In genomic region chr10:61069248-61069647, GRCm38 (mm10) we compare ENCODE assay signal across 10 mouse cellular contexts. TPM values are rescaled to one million over a fixed set of nuclear protein-coding genes. Genes with fewer than 3 reads are reported as not detected.
DNase-seq lines count a peak whose midpoint lies in the region; ATAC-seq lines count a peak whose summit lies in the region.
"Had no signal": no experiment of that assay in that cellular context is flagged by ENCODE, and none has a peak within 500 bp of the region (broad histone marks: within the 10 kb centered on the region; RNA-seq: fewer than 3 reads in every experiment).

No protein-coding gene starts in this region.

- 11% methylated on average over 13 of the region's 13 CpGs for WGBS in forebrain, embryonic 14.5 days
- 15% methylated on average over 13 of the region's 13 CpGs for WGBS in forebrain, embryonic 16.5 days
- 22% methylated on average over 13 of the region's 13 CpGs for WGBS in lung, embryonic 15.5 days
- 17% methylated on average over 13 of the region's 13 CpGs for WGBS in intestine, embryonic 14.5 days

- no peak overlapping the region for H3K4me3 ChIP-seq in forebrain, embryonic 14.5 days (ENCODE audit: low read depth, low read length)
- H3K4me3 ChIP-seq in forebrain, embryonic 16.5 days (replicated peaks; ENCODE audit: low read length) = no peak overlapping the region
- H3K4me3 ChIP-seq in lung, embryonic 15.5 days = no peak overlapping the region
- H3K4me3 ChIP-seq in intestine, embryonic 14.5 days (ENCODE audit: low read depth, low read length) = no peak overlapping the region
- H3K4me3 ChIP-seq: midbrain, embryonic 12.5 days had no signal

- no peaks in the 10 kb centered on the region for H3K27me3 ChIP-seq in forebrain, embryonic 14.5 days (replicated peaks; ENCODE audit: control insufficient read depth, insufficient read depth, low read length)
- H3K27me3 ChIP-seq in forebrain, embryonic 16.5 days (replicated peaks; ENCODE audit: control insufficient read depth, insufficient read depth, low read length) = no peaks in the 10 kb centered on the region
- no peaks in the 10 kb centered on the region for H3K27me3 ChIP-seq in lung, embryonic 15.5 days
- no peaks in the 10 kb centered on the region for H3K27me3 ChIP-seq in intestine, embryonic 14.5 days (replicated peaks; ENCODE audit: control insufficient read depth, insufficient read depth, low read length)

- H3K9me3 ChIP-seq in forebrain, embryonic 14.5 days (replicated peaks; ENCODE audit: control insufficient read depth, low read length) = no peaks in the 10 kb centered on the region
- H3K9me3 ChIP-seq in forebrain, embryonic 16.5 days (ENCODE audit: control insufficient read depth, low read length) = no peaks in the 10 kb centered on the region
- H3K9me3 ChIP-seq in lung, embryonic 15.5 days = no peaks in the 10 kb centered on the region
- no peaks in the 10 kb centered on the region for H3K9me3 ChIP-seq in intestine, embryonic 14.5 days (ENCODE audit: control insufficient read depth, low read length)
- H3K9me3 ChIP-seq: midbrain, embryonic 12.5 days had no signal

- H3K27ac ChIP-seq in forebrain, embryonic 14.5 days (ENCODE audit: low read depth, low read length) = no peak overlapping the region
- no peak overlapping the region for H3K27ac ChIP-seq in forebrain, embryonic 16.5 days (ENCODE audit: low read length)
- H3K27ac ChIP-seq in lung, embryonic 15.5 days = no peak overlapping the region
- no peak overlapping the region for H3K27ac ChIP-seq in intestine, embryonic 14.5 days (ENCODE audit: low read depth)
- H3K27ac ChIP-seq: midbrain, embryonic 12.5 days had no signal

- no peak overlapping the region for H3K9ac ChIP-seq in forebrain, embryonic 14.5 days (ENCODE audit: low read length)
- H3K9ac ChIP-seq in forebrain, embryonic 16.5 days (replicated peaks; ENCODE audit: low read depth, low read length) = no peak overlapping the region
- H3K9ac ChIP-seq in lung, embryonic 15.5 days = no peak overlapping the region
- H3K9ac ChIP-seq in intestine, embryonic 14.5 days (ENCODE audit: low read length) = no peak overlapping the region
- H3K9ac ChIP-seq: midbrain, embryonic 12.5 days had no signal

- no peak for DNase-seq in forebrain, embryonic 14.5 days (ENCODE audit: low spot score)
- DNase-seq in lung, postnatal 14 days = no peak
- DNase-seq in intestine, embryonic 14.5 days (ENCODE audit: low spot score) = no peak
- DNase-seq in retina, embryonic 14.5 days (ENCODE audit: low spot score) = peak; percentile 69
- DNase-seq in right cerebral cortex, postnatal 14 days = no peak
- DNase-seq in thymus, postnatal 25 days = no peak
- DNase-seq: cerebellum, adult 9-10 months had no signal

- no peaks in the 10 kb centered on the region for H3K36me3 ChIP-seq in forebrain, embryonic 14.5 days (ENCODE audit: control insufficient read depth, insufficient read depth, low read length)
- no peaks in the 10 kb centered on the region for H3K36me3 ChIP-seq in forebrain, embryonic 16.5 days (ENCODE audit: control insufficient read depth, insufficient read depth)
- H3K36me3 ChIP-seq in lung, embryonic 15.5 days = no peaks in the 10 kb centered on the region
- no peaks in the 10 kb centered on the region for H3K36me3 ChIP-seq in intestine, embryonic 14.5 days (ENCODE audit: control insufficient read depth, insufficient read depth, low read length)
- H3K36me3 ChIP-seq: midbrain, embryonic 12.5 days had no signal

- no peak for ATAC-seq in forebrain, embryonic 14.5 days
- no peak for ATAC-seq in forebrain, embryonic 16.5 days
- no peak; the same call in 1 of the 2 replicates for ATAC-seq in lung, embryonic 15.5 days (ENCODE audit: borderline replicate concordance, extremely low read depth, low FRiP score, low TSS enrichment)
- no peak; the same call in 1 of the 2 replicates for ATAC-seq in intestine, embryonic 14.5 days (replicated peaks; ENCODE audit: low FRiP score, low TSS enrichment, low read depth)

- H3K4me2 ChIP-seq in forebrain, embryonic 14.5 days (ENCODE audit: low read length) = 0 out of 2 replicates have a peak overlapping the region, but pooled peaks have one; percentile 3
- no peak overlapping the region for H3K4me2 ChIP-seq in forebrain, embryonic 16.5 days (ENCODE audit: low read length)
- H3K4me2 ChIP-seq in lung, embryonic 15.5 days = peak overlapping the region; percentile 8; the same call in 1 of the 2 replicates
- H3K4me2 ChIP-seq in intestine, embryonic 14.5 days (ENCODE audit: low read length) = peak overlapping the region; percentile 13; the same call in 1 of the 2 replicates
- H3K4me2 ChIP-seq: midbrain, embryonic 12.5 days had no signal

- H3K4me1 ChIP-seq in forebrain, embryonic 14.5 days (ENCODE audit: control insufficient read depth, insufficient read depth, low read length) = peaks cover 2% of the 10 kb centered on the region; the same call in 1 of the 2 replicates
- H3K4me1 ChIP-seq in forebrain, embryonic 16.5 days (replicated peaks; ENCODE audit: control insufficient read depth, insufficient read depth, low read length) = no peaks in the 10 kb centered on the region
- H3K4me1 ChIP-seq in lung, embryonic 15.5 days = peaks cover 22% of the 10 kb centered on the region
- peaks cover 14% of the 10 kb centered on the region; the same call in 1 of the 2 replicates for H3K4me1 ChIP-seq in intestine, embryonic 14.5 days (replicated peaks; ENCODE audit: control insufficient read depth, insufficient read depth, low read length)

RNA-seq across cellular contexts. Expression of gene Pcbd1, which starts 19.9 kb away (rescaled TPM):
- 22.2 and 25.5 TPM in 2 replicates for polyA plus RNA-seq in forebrain, embryonic 14.5 days (2014; fragmentation: Nextera tagmentation; extraction: Ambion mirVana)
- polyA plus RNA-seq in forebrain, embryonic 16.5 days (2015; fragmentation: Nextera tagmentation; extraction: Ambion mirVana) = 12.9 and 16.1 TPM in 2 replicates
- polyA plus RNA-seq in lung, embryonic 15.5 days (2015; fragmentation: Nextera tagmentation; extraction: Ambion mirVana) = 70.4 and 73.5 TPM in 2 replicates
- polyA plus RNA-seq in intestine, embryonic 14.5 days (2014; fragmentation: Nextera tagmentation; extraction: Ambion mirVana) = 162 and 165 TPM in 2 replicates
